Mouse (Mus musculus): ENCODE results near the gene Paip2b. TPM values are rescaled to one million over a fixed set of nuclear protein-coding genes. Genes with fewer than 3 reads are reported as not detected.

The Paip2b gene
- 12.4 and 14.5 TPM in 2 replicates for polyA plus RNA-seq (2021; fragmentation: Nextera tagmentation)
- long read RNA-seq, experiment 1, partial matches to known transcripts, result 0 of 23 reads
- long read RNA-seq, experiment 1, other reads (novel, unspliced or antisense), result 22 of 23 reads
- long read RNA-seq, experiment 2, transcript Paip2b-201 (5 exons, 3,982 nt), result major isoform, 5 of 23 reads
- long read RNA-seq, experiment 2, partial matches to known transcripts, result 0 of 23 reads
- long read RNA-seq, experiment 2, other reads (novel, unspliced or antisense), result 13 of 23 reads

DNA sequence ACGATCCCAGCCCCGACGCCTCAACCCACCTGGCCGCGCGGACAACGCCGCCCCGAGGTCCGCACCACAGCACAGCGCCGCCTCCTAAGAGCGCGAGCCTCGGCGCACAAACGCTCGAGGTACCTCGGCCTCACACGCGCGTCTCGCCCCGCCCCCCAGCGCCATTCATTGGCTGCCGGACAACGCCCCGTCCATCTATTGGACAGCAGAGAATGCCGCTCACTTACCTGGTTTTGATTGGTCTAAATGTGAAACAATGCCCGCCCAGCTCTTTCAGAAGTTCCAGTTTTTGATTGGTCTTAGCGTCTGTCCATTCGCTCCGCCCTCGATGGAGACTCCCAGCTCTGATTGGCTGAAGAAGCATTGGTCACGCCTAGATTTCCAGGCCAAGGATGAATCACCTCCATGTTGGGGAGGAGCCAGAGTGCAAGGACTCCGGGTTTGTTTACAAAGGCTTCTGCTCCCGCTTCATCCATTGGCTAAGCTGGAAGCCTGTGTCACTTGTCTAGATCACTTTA, at the start of gene Paip2b:
Gene Paip2b, minus strand, starts transcription at position 136 of the 518 bp plus-strand sequence.

DNA sequence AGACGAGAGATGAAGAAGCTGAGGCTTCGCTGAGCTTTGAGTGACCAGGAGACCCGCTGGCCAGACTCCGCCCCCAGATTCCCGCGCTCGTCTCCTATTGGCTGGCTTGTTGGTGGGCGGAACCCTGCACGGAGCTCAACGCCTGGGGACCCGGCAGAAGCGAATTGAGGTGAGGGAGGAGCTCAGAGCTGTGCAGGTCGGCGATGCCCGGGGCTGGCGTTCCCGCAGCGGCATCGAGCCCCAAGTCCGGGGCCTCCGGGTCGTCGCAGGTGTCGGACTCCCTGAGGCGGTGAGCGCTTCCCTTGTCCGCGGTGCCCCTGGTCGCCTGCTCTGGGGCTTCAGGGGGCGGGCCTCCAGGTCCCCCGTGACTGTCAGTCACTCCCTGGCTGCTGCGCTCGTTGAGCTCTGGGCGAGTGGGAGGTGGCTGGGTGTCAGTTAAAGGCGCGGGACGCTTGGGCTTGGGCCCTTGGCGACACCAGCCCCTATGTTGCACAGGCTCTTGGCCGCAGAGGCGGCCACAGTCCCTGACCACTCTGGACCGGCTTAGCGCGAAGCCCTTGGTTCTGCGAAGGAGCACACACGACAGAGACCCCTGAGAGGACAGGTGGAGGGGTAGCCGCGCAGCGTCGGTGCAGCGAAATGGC, 35.5 kb upstream of the Paip2b start, which contains the start of gene Zfp638:
Gene Zfp638, plus strand, starts transcription at position 156 of the 644 bp plus-strand sequence.

DNA sequence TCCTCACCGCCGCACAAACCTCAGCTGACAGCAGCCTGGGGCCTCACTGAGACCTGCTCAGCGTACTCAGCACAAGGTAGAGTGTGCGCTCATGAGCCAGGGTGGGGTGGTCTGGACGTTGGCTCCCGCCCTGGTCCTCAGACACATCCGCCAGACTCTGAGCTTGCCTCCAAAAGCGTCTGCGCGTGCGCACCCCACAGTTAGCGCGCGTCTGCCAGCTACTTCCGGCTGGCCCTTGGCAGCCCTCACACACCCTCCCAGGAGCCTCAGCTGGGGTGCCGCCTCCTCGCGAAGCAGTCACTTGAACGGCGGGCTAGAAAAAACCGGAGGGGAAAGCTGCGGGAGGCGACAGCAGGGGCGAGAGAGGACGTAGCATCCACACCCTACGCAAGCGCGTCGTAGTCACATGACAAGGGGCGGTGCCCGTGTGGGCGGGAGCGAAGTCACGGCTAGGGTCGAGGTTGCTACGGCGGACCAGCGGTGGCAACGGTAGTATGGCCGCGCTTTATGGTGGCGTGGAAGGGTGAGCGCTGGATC, 36.7 kb downstream of the Paip2b start, which contains the start of gene Nagk:
Gene Nagk, plus strand, starts transcription at position 223 of the 537 bp plus-strand sequence.

DNA sequence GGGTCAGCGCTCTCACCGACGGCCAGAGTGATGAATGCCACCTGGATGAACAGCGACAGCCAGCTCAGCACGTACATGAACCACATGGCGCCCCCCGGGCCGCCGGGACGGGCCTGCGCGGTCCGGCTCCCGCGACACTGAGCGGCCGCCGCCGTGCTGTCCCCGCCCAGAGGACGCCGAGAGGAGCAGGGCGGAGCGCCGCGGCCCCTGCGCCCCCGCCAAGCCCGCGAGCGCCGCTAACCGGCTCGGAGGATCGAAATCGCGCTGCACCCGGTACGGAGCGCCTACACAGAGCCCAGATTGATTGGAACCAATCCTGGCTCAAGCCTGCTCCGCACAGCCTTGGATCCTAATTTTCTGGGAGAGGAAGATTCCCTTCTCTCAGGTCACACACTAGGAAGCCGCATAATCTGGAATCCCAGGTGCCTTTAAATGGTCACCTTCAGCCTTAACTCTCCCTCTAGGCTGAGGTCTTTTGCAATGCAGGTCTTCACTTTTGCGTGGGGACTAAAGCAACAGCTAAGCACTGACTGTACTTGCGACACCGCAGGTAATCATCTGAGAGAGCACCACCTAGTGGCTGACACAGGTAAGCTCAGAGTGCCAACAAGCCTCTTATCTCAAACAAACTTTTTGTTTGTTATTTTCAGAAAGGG, 55.8 kb downstream of the Paip2b start, which contains the start of gene Tex261:
Gene Tex261, minus strand, starts transcription at position 176 of the 656 bp plus-strand sequence.

DNA sequence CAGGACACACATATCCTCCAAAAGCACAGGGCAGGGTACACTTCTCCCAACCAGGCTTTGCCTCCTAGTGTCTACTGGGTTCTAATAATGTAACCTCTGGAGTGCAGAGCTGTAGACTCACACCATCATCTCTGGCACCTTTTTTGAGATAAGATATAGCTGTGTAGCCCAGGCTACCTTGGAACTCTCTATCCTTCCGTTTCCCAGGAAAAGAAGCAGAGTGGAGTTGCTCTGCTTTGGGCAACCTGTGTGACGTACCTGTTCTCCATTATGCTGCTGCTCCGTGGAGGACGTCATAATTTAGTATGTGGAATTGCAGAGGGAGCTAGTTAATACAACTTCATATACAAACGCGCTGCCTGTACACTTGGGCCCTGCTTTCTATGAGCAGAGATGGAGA, 69.2 kb downstream of the Paip2b start, which contains the start of gene Ankrd53:
Gene Ankrd53, plus strand, starts transcription at position 301 of the 400 bp plus-strand sequence.

Other genes starting within 250 kb of the Paip2b start
- not detected in 2 replicates for gene Clec4f, start 175.6 kb downstream of the Paip2b start, polyA plus RNA-seq (2021; fragmentation: Nextera tagmentation)
- gene Cd207, start 153.9 kb downstream of the Paip2b start, polyA plus RNA-seq (2021; fragmentation: Nextera tagmentation), result not detected in 2 replicates
- not detected in 2 replicates for gene Vax2, start 120.5 kb downstream of the Paip2b start, polyA plus RNA-seq (2021; fragmentation: Nextera tagmentation)
- 0.15 and 0.21 TPM in 2 replicates for gene Atp6v1b1, start 88.8 kb downstream of the Paip2b start, polyA plus RNA-seq (2021; fragmentation: Nextera tagmentation)
- not detected in 2 replicates for gene Ankrd53, start 69.1 kb downstream of the Paip2b start, polyA plus RNA-seq (2021; fragmentation: Nextera tagmentation)
- 73.0 and 73.3 TPM in 2 replicates for gene Tex261, start 55.9 kb downstream of the Paip2b start, polyA plus RNA-seq (2021; fragmentation: Nextera tagmentation)
- gene Nagk, start 36.8 kb downstream of the Paip2b start, polyA plus RNA-seq (2021; fragmentation: Nextera tagmentation), result 94.9 and 99.7 TPM in 2 replicates
- gene Zfp638, start 35.4 kb upstream of the Paip2b start, polyA plus RNA-seq (2021; fragmentation: Nextera tagmentation), result 20.5 and 25.6 TPM in 2 replicates
- gene Dysf, start 176.8 kb upstream of the Paip2b start, polyA plus RNA-seq (2021; fragmentation: Nextera tagmentation), result 0.59 and 1.3 TPM in 2 replicates

Data from layer of hippocampus, adult 6 months (tissue).